Mouse (Mus musculus) CH12.LX (cell line): ENCODE data around the gene Hdac5. TPM values are rescaled to one million over a fixed set of nuclear protein-coding genes. Genes with fewer than 3 reads are reported as not detected.

ENCODE experiments used
- DNase-seq: peaks from one replicate; pipeline ENCODE4 v3.0.0-alpha.2; 2013; ENCODE audit errors: extremely low read depth
- H3K27ac ChIP-seq: 2 replicates; pipeline ENCODE4 v1.5.1; 2012; ENCODE audit warnings: low read depth, mild to moderate bottlenecking, control low read depth, moderate library complexity; ENCODE audit not compliant: insufficient read depth
- H3K27me3 ChIP-seq: replicated peaks from 2 replicates; pipeline ENCODE3; 2012; ENCODE audit warnings: inconsistent platforms
- H3K36me3 ChIP-seq, 2 experiments: replicated peaks in 1 of 2; 2 replicates each; pipeline versions ENCODE3 to v1.6.1; 2012; ENCODE audit warnings: inconsistent platforms in 1 of 2, low read length in 1 of 2, mild to moderate bottlenecking in 1 of 2, mixed read lengths in 1 of 2, moderate library complexity in 1 of 2; ENCODE audit not compliant: control insufficient read depth in 1 of 2, insufficient read depth in 1 of 2
- H3K4me1 ChIP-seq, 2 experiments: 2 replicates each; pipeline ENCODE4 v1.6.1; 2012; ENCODE audit warnings: inconsistent platforms in 1 of 2, moderate library complexity in 1 of 2; ENCODE audit not compliant: insufficient read depth in 2 of 2, control insufficient read depth in 1 of 2
- H3K4me2 ChIP-seq: 2 replicates; pipeline ENCODE4 v1.6.1; 2012; ENCODE audit warnings: low read depth, mild to moderate bottlenecking, control low read depth; ENCODE audit not compliant: poor library complexity, insufficient read depth, severe bottlenecking
- H3K4me3 ChIP-seq, 3 experiments: fragments of 150-350 bp in 1 of 3; sonication (generic) in 1 of 3; replicated peaks in 1 of 3; 2 replicates each; pipeline versions ENCODE3 to v1.5.1; 2011 to 2012; ENCODE audit warnings: low read depth in 2 of 3, low read length in 2 of 3, mild to moderate bottlenecking in 2 of 3, moderate library complexity in 2 of 3, control low read depth in 1 of 3, improper control_type of control experiment in 1 of 3, inconsistent platforms in 1 of 3, mixed read lengths in 1 of 3; ENCODE audit not compliant: poor library complexity in 1 of 3
- H3K79me2 ChIP-seq: replicated peaks from 2 replicates; pipeline ENCODE4 v1.6.1; 2012; ENCODE audit warnings: mild to moderate bottlenecking, moderate library complexity; ENCODE audit not compliant: control insufficient read depth, poor library complexity, insufficient read depth, severe bottlenecking; ENCODE audit errors: extremely low read depth
- H3K9ac ChIP-seq: 2 replicates; pipeline ENCODE4 v1.6.1; 2012; ENCODE audit warnings: low read depth, mild to moderate bottlenecking, control low read depth, moderate library complexity; ENCODE audit not compliant: insufficient read depth
- H3K9me3 ChIP-seq: replicated peaks from 2 replicates; pipeline ENCODE3; 2012; ENCODE audit warnings: low read length, inconsistent platforms, mixed read lengths
- BHLHE40 ChIP-seq: IDR thresholded peaks from 2 replicates; pipeline ENCODE4 v1.6.1; 2011; ENCODE audit warnings: mild to moderate bottlenecking, low read depth, low read length, improper control_type of control experiment
- CHD1 ChIP-seq: IDR thresholded peaks from 2 replicates; pipeline ENCODE4 v1.6.1; 2012; ENCODE audit warnings: low read depth, low read length, improper control_type of control experiment, inconsistent platforms
- CTCF ChIP-seq, 2 experiments: IDR thresholded peaks in 1 of 2; conservative IDR thresholded peaks in 1 of 2; 2 replicates each; pipeline ENCODE4 v1.5.1; 2011 to 2012; ENCODE audit warnings: low read depth in 2 of 2, low read length in 2 of 2, improper control_type of control experiment in 1 of 2, inconsistent platforms in 1 of 2, mild to moderate bottlenecking in 1 of 2, moderate library complexity in 1 of 2
- E2F4 ChIP-seq: IDR thresholded peaks from 2 replicates; pipeline ENCODE4 v1.6.1; 2011; ENCODE audit warnings: low read depth, low read length, improper control_type of control experiment; ENCODE audit not compliant: insufficient replicate concordance
- ELF1 ChIP-seq: IDR thresholded peaks from 2 replicates; pipeline ENCODE4 v1.6.1; 2014; ENCODE audit warnings: low read depth, mild to moderate bottlenecking, inconsistent platforms, low read length, improper control_type of control experiment
- IRF4 ChIP-seq: IDR thresholded peaks from 2 replicates; pipeline ENCODE4 v1.6.1; 2014; ENCODE audit warnings: low read depth, mild to moderate bottlenecking, inconsistent platforms, low read length, improper control_type of control experiment
- JUND ChIP-seq: conservative IDR thresholded peaks from 2 replicates; pipeline ENCODE4 v1.6.1; 2011; ENCODE audit warnings: low read depth, low read length, improper control_type of control experiment
- MAFK ChIP-seq: IDR thresholded peaks from 2 replicates; pipeline ENCODE4 v1.6.1; 2011; ENCODE audit warnings: low read length, improper control_type of control experiment; ENCODE audit not compliant: insufficient replicate concordance
- MAZ ChIP-seq: IDR thresholded peaks from 2 replicates; pipeline ENCODE4 v1.6.1; 2012; ENCODE audit warnings: low read depth, mild to moderate bottlenecking, inconsistent platforms, low read length, improper control_type of control experiment, moderate library complexity
- MEF2A ChIP-seq: IDR thresholded peaks from 2 replicates; pipeline ENCODE4 v1.6.1; 2014; ENCODE audit warnings: low read depth, mild to moderate bottlenecking, inconsistent platforms, low read length, improper control_type of control experiment, borderline replicate concordance
- RAD21 ChIP-seq: IDR thresholded peaks from 2 replicates; pipeline ENCODE4 v1.6.1; 2011; ENCODE audit warnings: low read depth, mild to moderate bottlenecking, low read length, improper control_type of control experiment, moderate library complexity
- RCOR1 ChIP-seq: conservative IDR thresholded peaks from 2 replicates; pipeline ENCODE4 v1.6.1; 2012; ENCODE audit warnings: low read depth, mild to moderate bottlenecking, inconsistent platforms, low read length, improper control_type of control experiment
- SMC3 ChIP-seq: IDR thresholded peaks from 2 replicates; pipeline ENCODE4 v1.6.1; 2011; ENCODE audit warnings: low read depth, low read length, improper control_type of control experiment
- UBTF ChIP-seq: IDR thresholded peaks from 2 replicates; pipeline ENCODE4 v1.6.1; 2012; ENCODE audit warnings: low read depth, mild to moderate bottlenecking, inconsistent platforms, low read length, improper control_type of control experiment, moderate library complexity
- ZMIZ1 ChIP-seq: IDR thresholded peaks from 2 replicates; pipeline ENCODE4 v1.6.1; 2012; ENCODE audit warnings: low read depth, mild to moderate bottlenecking, inconsistent platforms, low read length, improper control_type of control experiment
- ZNF384 ChIP-seq: IDR thresholded peaks from 2 replicates; pipeline ENCODE4 v1.6.1; 2012; ENCODE audit warnings: low read depth, low read length, improper control_type of control experiment, inconsistent platforms
- dilution Hi-C: fragments of 300-500 bp; cut with MboI; formaldehyde crosslinking; loops from 2 replicates; pipeline ENCODE4 v1.14.3; 2020; ENCODE audit warnings: low sequenced_read_pairs; ENCODE audit not compliant: extremely low pct_unique_long_range_greater_than_20kb, extremely low pct_ligation_motif_present
- in situ Hi-C: fragments of 300-500 bp; cut with MboI; formaldehyde crosslinking; loops from 3 replicates; pipeline ENCODE4 v1.14.3; 2019; ENCODE audit warnings: low sequenced_read_pairs, low pct_ligation_motif_present, low pct_unique_long_range_greater_than_20kb, mixed read lengths
- polyA plus RNA-seq: library from polyadenylated mRNA; unstranded; fragments of >175 nt; gene quantifications from 2 replicates; pipeline ENCODE4 v1.2.1, GENCODE M21; 2012; ENCODE audit warnings: low read depth; ENCODE audit not compliant: insufficient read length
- total RNA-seq, 2 experiments: library from RNA; depleted of rRNA; stranded (reverse); fragments of 300-350 nt in 1 of 2; fragments of >200 nt in 1 of 2; gene quantifications; 2 replicates each; pipeline ENCODE4 v1.2.3; 2012 to 2014

The Hdac5 gene
- total and polyA plus RNA-seq, 3 experiments, result 24.9 to 49.6 (median 46.4) TPM

DNA sequence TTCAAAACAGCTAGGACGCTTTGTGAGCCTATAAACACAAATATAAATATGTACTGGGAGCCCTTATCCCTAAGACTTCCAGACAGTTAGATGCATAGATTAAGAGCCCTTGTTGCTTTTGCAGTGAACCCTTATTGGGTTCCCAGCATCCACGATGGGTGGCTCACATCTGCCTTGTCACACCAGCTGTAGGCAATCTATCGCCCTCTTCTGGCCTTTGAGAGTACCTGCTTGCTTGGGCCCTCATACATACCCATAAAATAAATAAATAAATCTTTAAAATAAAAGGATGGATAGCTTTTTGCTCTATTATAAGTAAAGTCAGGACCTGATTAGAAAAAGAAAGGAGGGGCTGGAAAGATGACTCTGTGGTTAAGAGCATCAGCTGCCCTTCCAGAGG, 28.6 kb upstream of the Hdac5 start:
- Histone ChIP-seq H3K9ac (no peak overlapping the region), H3K9me3 (no peaks in the 10 kb centered on the region), H3K4me2 (no peak overlapping the region), H3K4me1 (no peaks in the 10 kb centered on the region), H3K36me3 (peaks cover 62 to 95% of the 10 kb centered on the region in 2 experiments), H3K79me2 (no peaks in the 10 kb centered on the region), H3K4me3 (no peak overlapping the region), H3K27me3 (no peaks in the 10 kb centered on the region), H3K27ac (no peak overlapping the region)
- peak; percentile 34 for DNase-seq
- TF ChIP-seq CTCF (conservative IDR thresholded peaks at IDR 0.05 in 1 of 2, IDR thresholded peaks at IDR 0.05 in 1 of 2; ENCODE audit: low read depth in 2 of 2, low read length in 2 of 2) (peak in 1 of 2 experiments; percentile 47; a peak in 3 of 4 replicates), MAFK (no peak)
- in situ Hi-C loops (no loop called here), dilution Hi-C loops (no loop called here)

GRCm38 (mm10) chr11:102258095-102258494, 28.1 kb upstream of the Hdac5 start:
- no peaks in the 10 kb centered on the region for H3K9me3 ChIP-seq
- H3K27me3 ChIP-seq, result no peaks in the 10 kb centered on the region
- H3K9ac ChIP-seq, result no peak overlapping the region
- H3K4me2 ChIP-seq, result no peak overlapping the region
- TF ChIP-seq MAZ, result no peak
- TF ChIP-seq RAD21, result no peak
- no peak for TF ChIP-seq MEF2A
- TF ChIP-seq E2F4, result no peak
- TF ChIP-seq ZNF384, result no peak
- no peak for TF ChIP-seq SMC3
- TF ChIP-seq IRF4, result no peak
- no peak for TF ChIP-seq BHLHE40
- no peak for TF ChIP-seq RCOR1
- no peak for TF ChIP-seq ELF1
- TF ChIP-seq UBTF, result no peak
- TF ChIP-seq ZMIZ1, result no peak
- no peak for TF ChIP-seq MAFK
- TF ChIP-seq CHD1, result no peak
- no peak for TF ChIP-seq JUND
- no peaks in the 10 kb centered on the region for H3K4me1 ChIP-seq
- no peak overlapping the region for H3K27ac ChIP-seq
- peaks cover 57 to 95% of the 10 kb centered on the region in 2 experiments for H3K36me3 ChIP-seq
- no peaks in the 10 kb centered on the region for H3K79me2 ChIP-seq
- H3K4me3 ChIP-seq, result no peak overlapping the region
- no peak for DNase-seq
- in situ Hi-C loops, result no loop called here
- dilution Hi-C loops, result no loop called here
